Mouse (Mus musculus) ES-Bruce4 (cell line): Measurements from ENCODE around the gene Galnt16. TPM values are rescaled to one million over a fixed set of nuclear protein-coding genes. Genes with fewer than 3 reads are reported as not detected.

ENCODE experiments used
- H3K27ac ChIP-seq: 2 replicates; pipeline ENCODE4 v1.5.1; 2012; ENCODE audit warnings: low read length, inconsistent platforms; ENCODE audit not compliant: insufficient read depth
- H3K27me3 ChIP-seq: 2 replicates; pipeline ENCODE4 v1.6.1; 2012; ENCODE audit warnings: mild to moderate bottlenecking, low read length, inconsistent platforms; ENCODE audit not compliant: control insufficient read depth, poor library complexity, insufficient read depth, severe bottlenecking
- H3K36me3 ChIP-seq: 2 replicates; pipeline ENCODE4 v1.6.1; 2012; ENCODE audit warnings: inconsistent platforms, mild to moderate bottlenecking, low read length, moderate library complexity; ENCODE audit not compliant: control insufficient read depth, poor library complexity, insufficient read depth, severe bottlenecking
- H3K4me1 ChIP-seq: one replicate; pipeline ENCODE4 v1.8.1; 2011; ENCODE audit warnings: low read length; ENCODE audit not compliant: control insufficient read depth, insufficient read depth
- H3K4me3 ChIP-seq: 2 replicates; pipeline ENCODE4 v1.5.1; 2011; ENCODE audit warnings: low read depth, mild to moderate bottlenecking, low read length
- H3K9ac ChIP-seq: 2 replicates; pipeline ENCODE4 v1.6.1; 2012; ENCODE audit warnings: low read depth, mild to moderate bottlenecking, inconsistent platforms; ENCODE audit not compliant: poor library complexity, severe bottlenecking
- H3K9me3 ChIP-seq: replicated peaks from 2 replicates; pipeline ENCODE4 v1.6.1; 2012; ENCODE audit warnings: mild to moderate bottlenecking, low read length, inconsistent platforms; ENCODE audit not compliant: control insufficient read depth, poor library complexity, insufficient read depth, severe bottlenecking
- CTCF ChIP-seq: IDR thresholded peaks from one replicate; pipeline ENCODE4 v1.8.1; 2011; ENCODE audit warnings: low read depth, low read length
- EP300 ChIP-seq: IDR thresholded peaks from 2 replicates; pipeline ENCODE4 v1.6.1; 2011; ENCODE audit warnings: low read depth, low read length; ENCODE audit not compliant: insufficient read depth
- POLR2A ChIP-seq: IDR thresholded peaks from one replicate; pipeline ENCODE4 v1.8.1; 2011; ENCODE audit warnings: low read length; ENCODE audit not compliant: insufficient read depth
- polyA plus RNA-seq: library from polyadenylated mRNA; stranded (reverse); fragments of >200 nt; gene quantifications from 2 replicates; pipeline ENCODE4 v1.2.4, GENCODE M21; 2011; ENCODE audit warnings: low read depth; ENCODE audit not compliant: missing spikeins, insufficient read depth, insufficient read length

Gene Galnt16
- polyA plus RNA-seq, 1 experiment = 0.58 TPM

GRCm38 (mm10) chr12:80612113-80612791 is 94.2 kb downstream of the Galnt16 start:
- no peak overlapping the region for H3K4me3 ChIP-seq
- no peaks in the 10 kb centered on the region for H3K27me3 ChIP-seq
- no peak overlapping the region for H3K9ac ChIP-seq
- H3K9me3 ChIP-seq = no peaks in the 10 kb centered on the region; the same call in 1 of the 2 replicates
- no peak overlapping the region for H3K27ac ChIP-seq
- H3K36me3 ChIP-seq = no peaks in the 10 kb centered on the region
- TF ChIP-seq EP300 = no peak
- H3K4me1 ChIP-seq = peaks cover 3% of the 10 kb centered on the region

GRCm38 (mm10) chr12:80615371-80616257 is 97.5 kb downstream of the Galnt16 start:
- TF ChIP-seq EP300 (no peak), POLR2A (no peak), CTCF (no peak)
- Histone ChIP-seq H3K4me1 (peaks cover 3% of the 10 kb centered on the region), H3K27ac (peak overlapping the region; percentile 50), H3K4me3 (no peak overlapping the region), H3K9ac (no peak overlapping the region), H3K36me3 (no peaks in the 10 kb centered on the region), H3K27me3 (no peaks in the 10 kb centered on the region), H3K9me3 (no peaks in the 10 kb centered on the region)

GRCm38 (mm10) chr12:80620501-80620900 is 102.4 kb downstream of the Galnt16 start:
- TF ChIP-seq POLR2A = no peak
- TF ChIP-seq EP300 = no peak
- TF ChIP-seq CTCF = no peak
- Histone ChIP-seq H3K27ac (no peak overlapping the region), H3K27me3 (no peaks in the 10 kb centered on the region), H3K9ac (no peak overlapping the region), H3K9me3 (no peaks in the 10 kb centered on the region), H3K36me3 (no peaks in the 10 kb centered on the region), H3K4me1 (peaks cover 3% of the 10 kb centered on the region), H3K4me3 (no peak overlapping the region)

GRCm38 (mm10) chr12:80631790-80632189 is 113.7 kb downstream of the Galnt16 start:
- no peak overlapping the region for H3K27ac ChIP-seq

GRCm38 (mm10) chr12:80642725-80643692 is 124.9 kb downstream of the Galnt16 start:
- Histone ChIP-seq H3K27ac (peak overlapping the region; percentile 18; the same call in 1 of the 2 replicates), H3K4me3 (peak overlapping the region; percentile 77), H3K9me3 (no peaks in the 10 kb centered on the region), H3K27me3 (no peaks in the 10 kb centered on the region), H3K36me3 (peaks cover 30% of the 10 kb centered on the region), H3K4me1 (no peaks in the 10 kb centered on the region), H3K9ac (peak overlapping the region; percentile 84)
- TF ChIP-seq EP300 (no peak), CTCF (peak; percentile 93), POLR2A (no peak)

More at GRCm38 (mm10) chr12:80631790-80632189, 113.7 kb downstream of the Galnt16 start:
- Histone ChIP-seq H3K36me3 (peaks cover 47% of the 10 kb centered on the region), H3K4me1 (peaks cover 5% of the 10 kb centered on the region), H3K9me3 (no peaks in the 10 kb centered on the region), H3K9ac (no peak overlapping the region), H3K4me3 (no peak overlapping the region), H3K27me3 (no peaks in the 10 kb centered on the region)
- TF ChIP-seq EP300 (no peak), POLR2A (no peak), CTCF (no peak)
